Mouse (Mus musculus): ENCODE measurements around the gene Adgrg6. TPM values are rescaled to one million over a fixed set of nuclear protein-coding genes. Genes with fewer than 3 reads are reported as not detected.

The Adgrg6 gene
- 0.81 and 1.3 TPM in 2 replicates for total RNA-seq (2021)
- long read RNA-seq: 0 reads

DNA sequence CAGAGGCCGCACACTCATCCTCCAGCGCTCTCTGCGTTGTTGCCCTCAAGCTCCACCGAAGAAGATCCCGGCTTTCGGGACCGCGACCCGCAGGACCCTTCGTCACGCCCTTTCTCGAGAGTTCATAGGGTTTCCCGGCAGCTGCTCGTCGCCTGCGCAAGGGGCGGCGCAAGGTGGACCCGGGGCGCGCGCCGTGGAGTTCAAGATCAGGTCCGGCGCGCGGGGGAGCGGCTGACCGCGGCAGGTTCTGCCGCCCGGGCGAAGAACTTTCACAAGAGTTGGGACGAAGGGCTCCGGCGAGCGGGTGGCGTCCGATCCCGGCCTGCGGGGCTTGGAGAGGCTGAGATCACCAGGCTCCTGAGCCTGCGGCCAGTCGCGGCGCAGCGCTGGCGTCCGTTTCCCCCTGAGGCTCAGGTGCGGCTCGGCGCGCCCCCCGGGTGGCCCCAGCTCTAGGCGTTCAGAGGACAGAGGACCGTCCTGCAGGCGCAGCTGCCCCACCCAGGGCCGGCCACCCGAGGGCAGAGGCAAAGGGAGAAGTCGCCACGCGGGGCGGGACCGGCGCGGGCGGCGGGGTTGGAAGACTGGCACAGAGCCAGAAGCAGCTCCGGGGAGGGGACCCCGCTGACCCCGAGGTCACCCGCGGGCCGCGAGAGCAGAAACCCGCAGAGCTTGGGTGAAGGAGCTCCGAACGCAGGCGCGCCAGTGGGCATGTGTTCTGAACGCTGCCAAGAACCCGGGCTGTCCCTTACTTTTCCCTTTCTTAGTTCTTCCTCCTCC, at the start of gene Adgrg6:
Gene Adgrg6 (minus strand): TSS at position 719 of the 777 bp plus-strand sequence.
- DNase-seq: peak; percentile 38

DNA sequence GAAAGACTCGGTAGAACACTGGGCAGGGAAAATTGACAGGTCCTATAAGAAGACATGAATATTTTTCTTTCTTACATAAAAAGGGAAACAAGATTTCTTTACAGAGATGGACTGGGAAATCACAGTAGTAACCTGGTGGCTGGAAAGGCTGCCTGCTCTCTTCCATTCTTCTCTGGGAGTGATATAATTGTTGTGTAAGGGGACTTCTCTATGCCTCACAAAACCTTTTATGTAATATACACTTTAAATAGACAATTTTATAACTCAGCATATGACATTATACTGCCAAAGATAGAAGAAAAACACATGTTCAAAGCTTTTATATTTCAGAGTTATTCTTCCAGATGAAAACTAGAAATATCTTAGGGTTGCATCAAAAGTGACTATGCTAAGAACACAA, 46.8 kb upstream of the Adgrg6 start:
- DNase-seq: no peak

DNA sequence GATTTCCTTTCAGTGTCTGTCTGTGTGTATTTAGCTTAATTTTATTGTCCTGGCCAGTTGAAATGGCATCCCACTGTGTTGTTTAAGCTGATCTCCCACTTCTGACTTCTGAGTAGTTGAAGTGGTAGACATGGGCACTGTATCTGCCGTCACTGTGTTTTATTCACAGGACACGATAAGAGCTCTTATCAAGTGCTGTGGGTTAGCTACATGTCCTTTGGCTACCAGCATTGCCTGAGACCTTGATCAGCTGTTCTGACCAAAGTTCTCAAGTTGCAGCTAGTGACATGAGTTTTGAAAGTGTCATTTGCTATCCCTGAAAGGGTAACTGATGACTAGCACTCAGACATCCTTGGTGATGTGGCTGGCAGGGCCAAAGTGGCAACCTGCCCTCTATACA, 45.4 kb upstream of the Adgrg6 start:
- no peak for DNase-seq

DNA sequence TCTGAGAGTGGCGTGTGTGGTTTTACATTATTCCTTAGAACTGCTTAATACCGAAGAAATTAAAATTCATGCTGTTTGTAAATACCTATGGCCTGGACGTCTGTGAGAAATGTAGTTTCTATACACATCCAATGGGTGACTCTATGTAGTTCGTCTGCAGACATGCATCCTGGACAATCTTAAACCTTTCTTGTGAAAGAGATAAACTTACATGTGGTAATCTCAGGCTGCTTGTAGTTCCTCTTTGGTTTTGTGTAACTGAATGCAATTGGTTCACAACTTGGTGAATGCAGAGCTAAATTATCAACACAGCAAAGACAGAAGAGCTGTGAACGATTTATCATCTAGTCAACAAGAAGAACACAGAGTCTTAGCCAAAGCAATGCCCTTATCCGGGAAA, 44.2 kb upstream of the Adgrg6 start:
- DNase-seq: no peak

DNA sequence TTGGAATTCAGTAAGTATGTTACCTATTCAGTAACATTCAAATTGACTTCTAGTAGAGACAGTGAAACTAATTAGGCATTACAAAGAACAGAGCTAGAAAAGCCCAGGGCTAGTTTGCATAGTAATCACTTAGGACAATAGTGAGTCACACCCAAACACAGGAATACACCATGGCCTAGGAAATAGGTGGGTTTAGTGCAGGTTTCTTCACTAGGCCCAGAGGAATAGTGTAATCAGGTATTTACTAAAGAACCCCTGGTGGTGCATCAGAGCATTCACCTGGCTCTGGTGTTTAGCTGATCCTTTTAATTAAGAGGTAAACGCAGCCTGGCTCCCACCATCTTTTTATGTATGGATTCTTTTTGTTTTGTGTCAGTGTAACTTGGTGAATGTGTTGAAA, 38.0 kb upstream of the Adgrg6 start:
- DNase-seq: no peak

DNA sequence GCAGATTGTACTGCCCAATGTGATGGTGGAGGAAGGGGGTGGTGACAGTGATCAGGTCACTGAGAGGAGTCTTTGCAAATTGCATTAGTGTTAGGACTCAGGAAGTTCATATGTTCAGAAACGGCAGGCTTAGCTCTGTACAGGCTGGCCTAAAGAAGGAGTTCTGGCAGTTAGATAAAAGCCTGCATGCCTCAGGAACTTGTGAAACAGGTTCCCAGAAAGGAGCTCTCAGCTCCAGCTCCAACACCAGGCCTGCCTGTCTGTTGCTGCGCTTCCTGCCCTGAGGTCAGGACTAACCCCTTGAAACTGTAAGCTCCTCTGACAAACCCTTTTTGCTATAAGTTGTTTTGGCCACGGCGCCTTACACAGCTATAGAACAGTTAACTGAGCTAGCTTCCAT, 28.8 kb upstream of the Adgrg6 start:
- DNase-seq: no peak

DNA sequence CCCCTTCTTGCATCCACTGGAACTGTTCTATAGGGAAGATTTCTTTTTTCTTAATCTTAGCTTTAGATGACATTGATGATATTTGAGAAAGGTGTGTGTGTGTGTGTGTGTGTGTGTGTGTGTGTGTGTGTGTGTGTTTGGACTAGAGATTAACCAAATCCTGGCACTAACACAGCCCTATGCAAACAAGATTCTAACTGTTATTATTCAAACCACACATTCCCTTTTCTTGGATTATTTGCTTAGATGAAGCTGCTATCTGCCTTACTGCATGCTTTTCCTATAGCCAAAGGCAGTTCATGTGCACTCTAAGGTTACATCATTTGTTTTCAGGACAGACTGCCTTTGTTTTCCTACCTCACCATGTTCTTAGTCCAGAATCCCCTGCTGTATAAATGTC, 25.7 kb upstream of the Adgrg6 start:
- DNase-seq: no peak

DNA sequence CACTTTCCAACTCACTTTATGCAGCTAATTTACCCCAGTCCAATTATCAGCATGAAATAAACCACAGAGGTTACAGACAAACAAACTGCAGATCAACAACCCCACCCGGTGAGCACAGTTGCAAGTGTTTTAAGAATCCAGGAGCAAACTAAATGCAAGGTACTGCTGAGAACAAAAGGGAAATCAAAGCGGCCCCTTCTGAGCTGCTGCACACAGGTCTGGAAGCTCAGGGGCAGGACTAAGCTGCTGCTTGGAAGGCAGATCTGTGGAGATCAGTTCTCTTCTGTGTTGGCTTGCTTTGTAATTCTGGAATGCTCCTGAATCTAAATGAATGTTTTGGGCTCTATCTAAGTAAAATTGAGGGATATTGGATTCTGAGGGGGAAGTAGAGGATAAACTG, 25.2 kb upstream of the Adgrg6 start:
- DNase-seq: no peak

DNA sequence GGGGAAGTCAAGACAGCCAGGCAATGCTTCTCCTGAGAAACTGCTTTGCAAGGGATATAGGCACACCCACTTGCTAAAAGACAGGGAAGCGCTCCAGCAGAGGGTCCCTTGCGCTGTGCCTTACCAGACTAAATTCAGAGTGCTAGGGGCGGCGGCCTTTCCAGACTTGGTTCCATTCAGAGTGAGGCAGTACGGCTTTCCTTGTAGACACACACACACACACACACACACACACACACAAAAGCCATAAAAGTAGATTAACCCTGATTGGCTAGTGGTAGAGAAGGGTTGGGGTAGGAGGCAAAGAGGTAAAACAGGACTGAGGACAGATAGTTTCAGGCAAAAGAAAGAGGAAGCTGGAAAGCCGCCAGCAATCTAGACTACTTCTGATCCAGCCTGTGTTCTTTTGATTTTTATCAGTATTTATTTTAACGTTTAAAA, 672 bp upstream of the Adgrg6 start:
- DNase-seq: no peak

DNA sequence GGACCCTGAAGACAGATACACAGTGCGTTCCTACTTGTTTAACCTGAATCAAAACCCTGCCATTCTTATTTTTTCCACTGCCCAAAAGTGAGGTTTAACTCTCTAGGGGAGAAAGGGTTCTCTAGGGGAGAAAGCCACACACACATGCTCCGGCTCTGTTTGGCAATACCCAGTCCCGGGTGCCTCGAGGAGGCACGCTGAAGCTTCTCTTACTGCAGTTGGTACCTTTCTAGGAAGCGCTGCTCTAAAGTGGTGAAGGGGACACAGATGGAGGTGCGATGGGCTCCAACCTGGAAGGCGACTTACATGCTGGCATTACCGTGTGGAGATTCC, 885 bp downstream of the Adgrg6 start:
- DNase-seq: no peak

DNA sequence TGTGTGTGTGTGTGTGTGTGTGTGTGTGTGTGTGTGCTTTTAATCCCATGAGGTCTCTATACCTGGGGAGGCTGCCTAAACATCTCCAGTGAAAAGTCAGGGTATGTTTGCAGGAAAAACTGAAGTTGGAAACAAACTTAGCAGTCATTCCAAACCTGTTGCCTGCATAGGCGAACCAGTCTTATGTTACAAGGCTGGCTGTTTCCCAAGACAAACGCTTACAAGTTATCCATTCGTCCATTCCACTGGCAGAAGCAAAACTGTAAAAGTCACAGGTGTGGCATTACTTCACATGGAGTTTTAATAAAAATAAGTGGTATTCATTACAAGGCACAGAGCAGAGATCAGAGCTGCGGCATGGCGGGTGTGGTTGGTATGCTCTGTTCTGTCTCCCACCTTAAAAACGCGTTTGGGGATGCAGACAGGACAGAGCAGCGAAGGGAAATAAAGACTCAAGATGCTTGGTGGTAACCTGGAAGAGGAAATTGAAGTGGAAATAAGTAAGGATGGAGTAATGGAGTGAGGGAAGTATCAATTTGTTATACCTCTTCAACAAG, 1.9 kb downstream of the Adgrg6 start:
- no peak for DNase-seq

DNA sequence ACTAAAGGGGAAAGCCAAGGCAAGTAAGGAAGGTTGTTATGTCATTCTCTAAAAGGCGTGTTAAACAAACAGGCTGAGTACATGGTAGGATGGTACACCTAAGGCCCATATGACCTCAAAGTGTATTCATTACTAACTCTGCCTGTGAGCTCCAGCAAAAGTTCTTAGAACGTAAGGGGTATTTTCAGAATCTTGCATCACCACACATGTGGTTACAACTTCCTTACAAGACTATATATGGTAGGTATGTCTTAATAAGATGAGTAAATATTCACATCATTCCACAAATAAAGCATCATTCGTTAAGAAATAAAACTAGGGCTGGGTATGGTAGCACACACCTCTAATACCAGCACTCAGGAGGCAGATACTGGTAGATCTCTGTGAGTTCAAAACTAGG, 8.4 kb downstream of the Adgrg6 start:
- no peak for DNase-seq

DNA sequence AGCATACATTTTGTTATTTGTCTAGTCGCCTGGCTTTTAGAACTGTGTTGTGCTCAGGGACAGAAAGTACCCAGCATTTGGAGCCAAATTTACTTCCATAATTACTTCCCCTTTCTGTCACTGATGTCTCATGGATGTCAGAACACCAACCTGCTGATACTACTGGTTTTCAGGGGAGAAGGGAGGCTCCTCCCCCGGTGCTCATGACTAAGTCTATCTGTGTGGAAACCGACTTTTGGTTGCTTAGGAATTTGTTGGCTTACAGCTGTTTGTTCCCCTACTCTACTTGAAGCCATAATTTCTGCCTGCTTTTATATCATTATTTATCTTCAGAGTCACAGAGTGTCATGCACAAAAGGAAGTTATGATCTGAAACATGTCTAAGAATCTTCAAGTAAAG, 14.4 kb downstream of the Adgrg6 start:
- DNase-seq: no peak

DNA sequence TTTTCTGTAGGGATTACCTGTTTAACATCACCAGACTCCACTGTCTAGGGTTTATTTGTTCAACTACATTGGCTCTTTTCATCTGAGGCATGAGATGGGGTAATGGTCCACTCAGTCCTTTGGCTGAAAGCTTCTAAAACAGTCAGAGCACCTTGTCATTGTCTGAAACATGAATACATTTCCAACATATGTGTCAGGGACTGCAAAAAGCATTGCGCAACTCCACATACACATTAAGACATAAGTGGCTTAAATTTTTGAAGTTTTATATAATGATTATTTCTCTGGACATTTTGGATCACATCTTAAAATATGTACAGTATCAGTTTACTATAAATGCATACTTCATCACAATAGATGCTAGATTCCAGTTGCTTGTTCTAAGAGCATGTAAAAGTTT, 14.8 kb downstream of the Adgrg6 start:
- DNase-seq: no peak

DNA sequence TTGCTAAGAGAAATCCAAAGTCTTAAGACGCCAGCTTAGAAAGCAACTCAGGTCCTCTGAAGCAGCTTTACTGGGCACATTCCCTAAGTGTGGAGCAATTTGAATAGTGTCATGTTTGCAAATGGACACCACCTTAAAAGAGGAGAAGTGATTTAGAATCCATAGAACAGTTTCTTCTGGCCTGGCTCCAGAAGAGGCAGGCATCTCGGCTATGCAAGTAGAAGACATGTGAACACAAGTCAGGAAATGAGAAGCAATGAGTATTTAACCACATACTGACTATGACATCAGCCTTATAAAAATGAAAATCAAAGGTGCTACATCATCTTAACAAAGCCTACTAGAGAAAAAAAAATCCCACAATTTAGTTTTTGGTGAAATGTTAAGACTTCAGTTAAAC, 17.7 kb downstream of the Adgrg6 start:
- no peak for DNase-seq

DNA sequence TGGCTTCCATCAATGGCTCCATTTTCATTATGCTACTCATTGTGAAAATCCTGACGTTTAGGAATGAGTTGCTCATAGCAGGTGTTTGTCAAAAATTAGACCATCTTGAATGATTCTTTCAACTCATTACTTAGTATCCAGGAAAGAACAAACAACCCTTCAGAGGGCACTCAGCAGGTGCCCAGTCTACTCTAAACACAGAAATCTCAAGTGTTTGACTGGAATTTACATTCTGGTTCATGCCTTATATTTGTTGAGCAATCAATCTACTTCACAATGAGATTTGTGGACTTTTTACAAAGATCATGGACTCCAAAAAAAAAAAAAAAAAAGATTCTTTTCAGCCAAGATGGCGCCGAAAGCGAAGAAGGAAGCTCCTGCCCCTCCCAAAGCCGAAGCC, 22.7 kb downstream of the Adgrg6 start:
- DNase-seq: no peak

DNA sequence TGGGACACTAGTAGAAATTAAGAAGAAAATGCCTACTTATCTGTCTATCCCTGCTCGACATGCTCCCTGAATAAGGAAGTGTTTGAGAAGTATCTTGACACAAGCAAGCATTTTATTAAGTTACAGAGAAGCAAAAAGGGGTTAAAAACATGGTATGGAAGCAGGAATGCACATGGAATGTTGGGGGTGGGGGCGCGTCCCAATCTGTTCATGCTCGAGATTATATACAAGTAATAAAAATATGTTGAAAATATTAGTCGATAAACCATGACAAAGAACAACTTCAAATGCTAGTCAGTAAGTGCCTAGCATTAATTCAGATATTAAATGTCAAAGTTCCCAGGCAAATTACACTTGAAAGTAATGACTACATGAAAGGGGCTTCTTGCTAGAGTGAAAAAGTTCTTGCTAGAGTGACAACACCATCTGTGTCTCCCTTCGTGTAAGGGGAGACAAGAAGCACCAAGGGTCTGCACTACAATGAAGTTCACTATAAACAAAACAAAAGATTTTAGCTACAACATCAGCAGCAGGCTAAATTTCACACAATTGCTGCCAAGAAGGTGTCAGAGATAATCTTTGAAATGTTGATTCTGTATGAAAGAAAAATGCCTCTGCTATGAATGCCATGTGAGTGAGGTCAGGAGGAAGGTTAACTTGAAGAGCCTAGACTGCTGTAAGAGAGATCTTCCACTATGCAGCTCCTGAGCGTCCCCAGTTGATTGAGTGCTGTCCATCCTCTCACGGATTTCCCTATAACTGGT, 24.4 kb downstream of the Adgrg6 start:
- DNase-seq: no peak

DNA sequence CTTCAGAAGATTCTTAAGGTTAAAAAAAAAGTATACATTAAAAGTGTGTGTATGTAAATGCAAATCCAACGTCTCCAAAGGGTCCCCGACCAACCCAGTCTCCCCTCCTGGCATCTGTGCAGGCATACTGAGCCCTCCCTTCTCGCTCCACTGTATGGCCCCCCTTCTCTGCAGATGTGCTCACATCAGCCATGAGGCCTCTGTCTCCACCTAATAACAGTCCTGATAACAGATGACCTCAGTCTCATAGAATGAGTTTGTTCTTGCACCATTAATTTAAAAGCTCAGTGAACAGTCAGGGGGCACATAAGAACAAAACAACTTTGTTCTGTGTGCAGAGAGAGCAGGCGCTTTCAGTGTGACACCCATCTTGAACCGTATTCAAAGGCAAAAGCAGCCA, 27.6 kb downstream of the Adgrg6 start:
- DNase-seq: no peak

DNA sequence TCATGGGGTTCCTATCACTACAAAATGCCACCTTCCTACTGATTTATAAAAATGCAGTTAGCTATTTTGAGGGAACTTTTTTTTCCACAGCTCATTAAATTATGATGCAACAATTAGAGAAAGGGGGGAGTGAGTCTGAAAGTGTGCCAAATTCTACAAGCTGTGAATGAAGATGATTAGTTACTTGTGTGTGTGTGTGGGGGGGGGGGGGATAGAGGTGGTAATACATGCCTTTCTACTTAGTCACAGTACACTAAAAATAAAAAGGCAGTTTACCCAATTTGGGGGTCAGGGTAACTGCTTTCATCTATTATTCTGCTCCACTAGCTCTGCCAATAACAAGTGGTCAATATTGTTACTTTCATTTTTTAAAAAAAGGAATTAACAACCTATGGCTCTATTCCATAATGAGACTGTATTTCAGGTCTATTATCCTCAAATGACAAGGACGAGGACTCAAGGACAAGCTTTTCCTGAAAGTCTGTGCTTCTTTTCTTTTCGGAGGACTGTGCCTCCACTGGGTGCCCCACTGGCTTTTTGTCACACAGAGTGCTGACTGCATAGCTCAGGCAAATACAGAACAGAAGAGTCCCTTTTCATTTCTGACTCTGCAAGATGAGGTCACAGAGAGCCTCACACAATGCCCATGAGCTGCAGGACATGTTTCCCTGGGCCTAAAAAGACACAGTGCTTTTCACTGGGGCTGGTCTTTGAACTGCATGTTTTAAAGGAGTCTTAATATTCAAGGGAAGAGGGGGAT, 33.4 kb downstream of the Adgrg6 start:
- no peak for DNase-seq

DNA sequence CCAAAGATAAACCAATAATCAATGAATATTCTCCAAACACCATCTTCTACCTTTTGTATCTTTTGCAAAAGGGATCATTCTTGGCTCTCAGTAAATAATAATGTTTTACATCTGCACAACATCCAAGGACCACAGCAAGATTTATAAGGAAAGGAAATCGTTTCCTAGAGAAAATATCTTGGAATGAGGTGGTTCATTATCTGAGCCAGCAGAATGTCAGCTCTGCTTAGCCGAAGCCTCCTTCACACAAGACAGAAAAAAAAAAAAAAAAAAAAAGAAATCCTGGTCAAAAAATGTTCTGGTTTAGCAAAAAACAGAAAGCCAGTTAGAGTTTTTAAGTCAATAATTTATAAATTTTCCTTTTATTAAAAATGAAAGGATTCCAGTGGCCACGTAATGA, 34.3 kb downstream of the Adgrg6 start:
- DNase-seq: no peak

DNA sequence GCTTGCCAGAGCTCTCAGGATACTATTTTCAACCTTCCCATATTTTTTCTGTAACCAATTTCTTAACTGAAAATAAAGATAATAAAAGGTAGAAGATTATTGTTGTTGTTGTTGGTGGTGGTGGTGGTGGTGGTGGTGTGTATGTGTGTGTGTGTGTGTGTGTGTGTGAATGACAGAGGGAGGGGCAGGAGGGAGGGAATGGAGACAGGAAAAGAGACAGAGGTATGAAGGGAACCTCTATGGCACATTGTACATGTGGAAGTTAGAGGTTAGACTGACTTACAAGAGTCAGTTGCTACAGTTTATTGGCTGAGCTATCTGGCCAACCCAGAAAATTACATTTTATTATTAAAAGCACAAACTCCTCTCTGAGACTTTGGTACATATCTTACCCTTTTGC, 49.8 kb downstream of the Adgrg6 start:
- DNase-seq: no peak

DNA sequence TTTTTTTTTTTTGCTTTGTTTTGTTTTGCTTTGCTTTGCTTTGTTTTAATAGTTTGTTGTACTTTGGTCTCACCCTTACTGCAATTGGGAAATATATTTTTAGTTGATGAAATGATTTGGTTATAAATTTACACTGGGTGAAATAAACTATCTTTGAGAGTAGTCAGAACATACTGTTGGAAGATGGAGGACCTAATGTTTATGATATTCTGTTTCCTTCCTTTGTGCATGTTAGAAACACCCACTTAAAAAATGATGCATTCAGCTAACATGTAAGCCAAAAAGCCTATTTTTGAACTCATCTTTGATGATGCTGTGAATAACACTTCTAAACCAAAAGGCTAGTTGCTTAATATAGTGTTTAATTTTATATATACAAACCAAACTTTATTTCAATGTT, 50.3 kb downstream of the Adgrg6 start:
- no peak for DNase-seq

DNA sequence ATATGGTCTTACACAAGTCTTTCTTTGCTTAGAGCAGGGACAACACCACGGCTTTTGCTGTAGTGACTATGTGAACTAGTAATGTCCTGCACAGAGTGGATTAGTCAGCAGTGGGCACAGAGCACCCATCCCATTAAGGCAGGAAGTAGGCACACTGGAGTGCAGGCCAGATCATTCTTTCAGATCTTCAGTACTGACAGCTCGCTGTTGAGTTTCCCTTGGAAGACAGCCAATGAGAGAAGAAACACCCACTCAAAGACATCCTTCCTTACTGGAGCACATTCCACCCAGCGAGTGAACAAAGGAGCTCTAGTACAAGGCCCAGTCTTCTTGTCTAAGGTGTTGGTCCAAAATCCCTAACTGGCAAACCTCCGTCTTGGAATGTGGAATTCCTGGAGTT, 53.6 kb downstream of the Adgrg6 start:
- no peak for DNase-seq
